1 mouse cellular context compared by ENCODE assay signal in the genomic region with DNA sequence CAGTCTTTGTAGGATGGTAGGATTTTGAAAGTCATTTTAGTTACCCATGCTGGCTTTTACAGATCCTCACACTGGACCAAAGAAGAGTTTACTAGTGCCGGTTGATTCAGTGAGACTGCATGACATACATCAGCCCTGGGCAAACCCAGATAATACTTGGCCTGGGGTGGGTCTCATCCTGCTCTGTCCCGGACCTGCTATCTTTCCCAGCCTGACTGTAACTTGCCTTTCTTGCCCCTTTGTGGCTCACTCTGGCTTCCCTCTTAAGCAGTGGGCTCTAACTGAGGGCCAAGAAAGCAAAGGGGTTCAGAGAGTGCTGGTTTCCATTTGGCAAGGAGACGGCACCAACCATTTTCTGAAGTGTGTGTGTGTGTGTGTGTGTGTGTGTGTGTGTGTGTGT.
TF ChIP-seq lines count a peak whose summit lies in the region.

No protein-coding gene starts in this region.

TF ChIP-seq in MEL, 35 proteins besides CTCF, POLR2A, EP300 and RAD21:
- TF ChIP-seq SIN3A (IDR thresholded peaks at IDR 0.05; ENCODE audit: low read length): no peak
- no peak for TF ChIP-seq ELF1 (IDR thresholded peaks at IDR 0.05; ENCODE audit: low read depth, low read length)
- no peak for TF ChIP-seq ZMIZ1 (IDR thresholded peaks at IDR 0.05; ENCODE audit: low read depth, low read length)
- no peak for TF ChIP-seq CHD2 (IDR thresholded peaks at IDR 0.05; ENCODE audit: low read length)
- TF ChIP-seq USF2 (IDR thresholded peaks at IDR 0.05; ENCODE audit: borderline replicate concordance in 1 of 2, insufficient read depth in 1 of 2, low read depth in 1 of 2, low read length in 2 of 2): no peak
- no peak for TF ChIP-seq MYC (IDR thresholded peaks at IDR 0.05; ENCODE audit: low read depth, low read length)
- TF ChIP-seq E2F4 (IDR thresholded peaks at IDR 0.05; ENCODE audit: borderline replicate concordance, low read depth, low read length): no peak
- no peak for TF ChIP-seq TBP (IDR thresholded peaks at IDR 0.05; ENCODE audit: low read depth, low read length)
- no peak for TF ChIP-seq MAFK (IDR thresholded peaks at IDR 0.05; ENCODE audit: borderline replicate concordance, low read depth, low read length)
- no peak for TF ChIP-seq HCFC1 (IDR thresholded peaks at IDR 0.05; ENCODE audit: low read depth, low read length)
- no peak for TF ChIP-seq GABPA (IDR thresholded peaks at IDR 0.05; ENCODE audit: low read depth, low read length)
- no peak for TF ChIP-seq MXI1 (IDR thresholded peaks at IDR 0.05; ENCODE audit: low read depth, low read length)
- TF ChIP-seq MAZ (IDR thresholded peaks at IDR 0.05; ENCODE audit: low read depth, low read length): no peak
- peak; percentile 45 for TF ChIP-seq GATA1 (IDR thresholded peaks at IDR 0.05; ENCODE audit: low read depth, low read length)
- peak; percentile 53 for TF ChIP-seq TCF12 (IDR thresholded peaks at IDR 0.05; ENCODE audit: low read depth, low read length)
- no peak for TF ChIP-seq UBTF (IDR thresholded peaks at IDR 0.05; ENCODE audit: borderline replicate concordance, insufficient read depth, low read depth, low read length)
- TF ChIP-seq MEF2A (IDR thresholded peaks at IDR 0.05; ENCODE audit: extremely low read depth, insufficient replicate concordance, low read depth, low read length, poor library complexity, severe bottlenecking): no peak
- TF ChIP-seq BHLHE40 (IDR thresholded peaks at IDR 0.05; ENCODE audit: borderline replicate concordance, low read depth, low read length): no peak
- TF ChIP-seq RCOR1 (IDR thresholded peaks at IDR 0.05; ENCODE audit: low read depth, low read length): 0 out of 2 replicates have a peak, but pooled peaks have one; percentile 17
- TF ChIP-seq ZC3H11A (IDR thresholded peaks at IDR 0.05; ENCODE audit: low read depth, low read length): no peak
- TF ChIP-seq ZKSCAN1 (IDR thresholded peaks at IDR 0.05; ENCODE audit: low read depth, low read length): no peak
- no peak for TF ChIP-seq TAL1 (IDR thresholded peaks at IDR 0.05; ENCODE audit: low read length)
- no peak for TF ChIP-seq ZNF384 (IDR thresholded peaks at IDR 0.05; ENCODE audit: low read depth, low read length)
- no peak for TF ChIP-seq MAX (IDR thresholded peaks at IDR 0.05; ENCODE audit: low read length)
- TF ChIP-seq KAT2A (conservative IDR thresholded peaks at IDR 0.05; ENCODE audit: low read depth, low read length): no peak
- no peak for TF ChIP-seq CHD1 (IDR thresholded peaks at IDR 0.05; ENCODE audit: low read depth, low read length)
- TF ChIP-seq NELFE (IDR thresholded peaks at IDR 0.05; ENCODE audit: low read depth, low read length): no peak
- TF ChIP-seq SMC3 (IDR thresholded peaks at IDR 0.05; ENCODE audit: low read depth, low read length): no peak
- no peak for TF ChIP-seq USF1 (IDR thresholded peaks at IDR 0.05; ENCODE audit: low read depth, low read length)
- TF ChIP-seq POLR2AphosphoS5 (IDR thresholded peaks at IDR 0.05; ENCODE audit: borderline replicate concordance, low read depth, low read length): no peak
- TF ChIP-seq JUND (IDR thresholded peaks at IDR 0.05; ENCODE audit: low read depth, low read length): no peak
- TF ChIP-seq MYB (IDR thresholded peaks at IDR 0.05; ENCODE audit: low read depth, low read length): peak; percentile 24; the same call in 1 of the 2 replicates
- TF ChIP-seq NRF1 (IDR thresholded peaks at IDR 0.05; ENCODE audit: insufficient read depth, low read depth, low read length, poor library complexity, severe bottlenecking): no peak
- no peak for TF ChIP-seq POLR2AphosphoS2 (IDR thresholded peaks at IDR 0.05; ENCODE audit: low read length)
- 0 out of 2 replicates have a peak, but pooled peaks have one; percentile 28 for TF ChIP-seq ETS1 (IDR thresholded peaks at IDR 0.05; ENCODE audit: low read depth, low read length)
